Mouse (Mus musculus) liver, adult 2 months (tissue): ENCODE results near the gene Gm29094. TPM values are rescaled to one million over a fixed set of nuclear protein-coding genes. Genes with fewer than 3 reads are reported as not detected.

Experiments used
- DNase-seq: peaks from one replicate; pipeline ENCODE4 v3.0.0-alpha.2; 2011; ENCODE audit warnings: low read depth, low spot score; ENCODE audit errors: extremely low read depth
- H3K27ac ChIP-seq: fragments of 200-500 bp; replicated peaks from 2 replicates; pipeline ENCODE4 v1.5.1; 2012; ENCODE audit warnings: low read depth, mild to moderate bottlenecking, control low read depth, inconsistent platforms, low read length; ENCODE audit not compliant: insufficient read depth
- H3K27me3 ChIP-seq: fragments of 200-500 bp; 2 replicates; pipeline ENCODE4 v1.6.1; 2012; ENCODE audit warnings: mild to moderate bottlenecking, moderate library complexity, low read length, inconsistent platforms; ENCODE audit not compliant: control insufficient read depth, insufficient read depth
- H3K36me3 ChIP-seq: fragments of 200-500 bp; 2 replicates; pipeline ENCODE4 v1.6.1; 2012; ENCODE audit warnings: low read length, inconsistent platforms; ENCODE audit not compliant: control insufficient read depth, insufficient read depth
- H3K4me1 ChIP-seq: fragments of 200-500 bp; 2 replicates; pipeline ENCODE4 v1.6.1; 2011; ENCODE audit warnings: low read length; ENCODE audit not compliant: control insufficient read depth, insufficient read depth
- H3K4me3 ChIP-seq: fragments of 200-500 bp; 2 replicates; pipeline ENCODE4 v1.5.1; 2011; ENCODE audit warnings: low read depth, mild to moderate bottlenecking, control low read depth, low read length, moderate library complexity; ENCODE audit not compliant: insufficient read depth
- H3K79me2 ChIP-seq: fragments of 200-500 bp; 2 replicates; pipeline ENCODE4 v1.6.1; 2012; ENCODE audit warnings: inconsistent platforms, mild to moderate bottlenecking, low read length, moderate library complexity; ENCODE audit not compliant: control insufficient read depth, insufficient read depth
- H3K9ac ChIP-seq: fragments of 200-500 bp; 2 replicates; pipeline ENCODE4 v1.6.1; 2012; ENCODE audit warnings: low read depth, mild to moderate bottlenecking, control low read depth, inconsistent platforms, low read length
- CTCF ChIP-seq: fragments of 200-500 bp; IDR thresholded peaks from 2 replicates; pipeline ENCODE4 v1.5.1; 2011; ENCODE audit warnings: low read depth, low read length, control low read depth
- POLR2A ChIP-seq: fragments of 200-500 bp; IDR thresholded peaks from 2 replicates; pipeline ENCODE4 v1.6.1; 2011; ENCODE audit warnings: low read length, control low read depth; ENCODE audit not compliant: insufficient read depth; ENCODE audit errors: extremely low read depth
- WGBS: fragments of 180-500 bp; shearing (Covaris S2); methylation state at CpG from one replicate; pipeline ENCODE4 v1.1.7; 2018; 5-methylcytosine and 5-hydroxymethylcytosine counted together
- polyA plus RNA-seq: library from polyadenylated mRNA; depleted of rRNA; stranded (reverse); fragments of >200 nt; gene quantifications from 2 replicates; pipeline ENCODE4 v1.2.3, GENCODE M21; 2012; rRNA removed
- total RNA-seq: library from RNA; depleted of rRNA; stranded (reverse); fragments of >200 nt; gene quantifications from 2 replicates; pipeline ENCODE4 v1.2.3, GENCODE M21; 2014; rRNA removed

The Gm29094 gene
- total and polyA plus RNA-seq, 2 experiments: not detected

GRCm38 (mm10) chr9:89253400-89253799, 54.2 kb downstream of the Gm29094 start:
- no peaks in the 10 kb centered on the region for H3K4me1 ChIP-seq
- no peak for TF ChIP-seq POLR2A
- TF ChIP-seq CTCF: no peak
- 59% methylated on average over 2 of the region's 2 CpGs for WGBS
- no peak overlapping the region for H3K9ac ChIP-seq
- no peak overlapping the region for H3K4me3 ChIP-seq
- no peaks in the 10 kb centered on the region for H3K79me2 ChIP-seq
- no peaks in the 10 kb centered on the region for H3K27me3 ChIP-seq
- H3K27ac ChIP-seq: no peak overlapping the region
- DNase-seq: no peak
- peaks cover 4% of the 10 kb centered on the region; the same call in 1 of the 2 replicates for H3K36me3 ChIP-seq

DNA sequence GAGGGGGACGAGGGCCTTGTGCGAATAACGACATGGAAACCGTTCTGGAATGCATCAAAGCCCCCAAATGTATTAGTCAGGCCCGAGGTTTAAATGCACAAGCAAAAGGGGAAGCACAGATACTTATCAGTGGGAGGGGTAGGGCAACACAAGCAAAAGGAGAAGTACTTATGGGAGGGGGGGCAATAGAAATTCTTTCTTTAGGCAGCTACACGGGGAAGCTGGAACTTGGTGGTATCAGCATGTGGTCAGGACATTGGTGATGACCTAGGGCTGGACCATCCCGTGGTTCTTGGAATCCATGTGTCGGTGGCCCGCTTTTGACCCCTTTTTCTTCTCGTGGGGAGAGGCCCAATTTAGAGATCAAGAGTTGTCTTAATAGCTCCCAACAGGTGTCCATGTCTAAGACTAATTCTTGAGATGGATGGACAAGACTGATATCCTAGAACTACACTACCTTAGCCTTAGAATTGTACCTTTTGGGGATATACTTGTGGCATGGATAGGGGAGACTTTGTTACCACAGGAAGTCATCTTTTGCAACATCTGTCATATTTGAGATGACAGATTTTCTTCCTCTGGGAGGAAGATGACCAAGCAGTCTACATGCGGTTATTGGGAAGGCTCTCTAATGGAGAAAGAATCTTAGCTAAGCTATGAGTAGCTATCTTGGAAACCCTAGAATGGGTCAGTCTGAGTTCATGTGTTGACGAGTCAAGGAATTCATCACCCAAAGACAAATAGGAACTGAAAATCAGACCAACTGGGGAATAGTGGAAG, 57.6 kb downstream of the Gm29094 start:
- H3K9ac ChIP-seq: no peak overlapping the region
- H3K4me3 ChIP-seq: no peak overlapping the region
- no peaks in the 10 kb centered on the region for H3K4me1 ChIP-seq
- 87% methylated on average over 12 of the region's 12 CpGs for WGBS
- peaks cover 2% of the 10 kb centered on the region; the same call in 1 of the 2 replicates for H3K36me3 ChIP-seq
- H3K27ac ChIP-seq: no peak overlapping the region
- TF ChIP-seq CTCF (no peak), POLR2A (no peak)
- no peaks in the 10 kb centered on the region for H3K27me3 ChIP-seq
- peak; percentile 19 for DNase-seq
- no peaks in the 10 kb centered on the region for H3K79me2 ChIP-seq

DNA sequence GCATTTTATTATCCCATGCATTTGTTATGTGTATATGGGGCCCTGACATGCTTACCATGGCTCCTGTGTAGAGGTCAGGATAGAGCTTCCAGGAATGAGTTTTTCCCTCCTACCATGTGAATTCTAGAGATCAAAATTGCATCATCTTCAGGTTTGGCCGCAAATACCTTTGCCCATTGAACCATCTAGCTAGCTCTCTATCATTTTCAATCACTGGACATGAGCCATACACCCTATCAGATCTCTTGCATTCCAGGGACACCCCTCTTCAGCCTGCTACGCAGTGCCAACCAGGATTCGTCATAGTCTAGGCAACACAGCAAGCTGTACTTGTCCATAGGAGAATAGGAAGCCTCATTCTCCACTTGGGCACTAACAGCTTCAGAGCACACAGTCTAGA, 64.8 kb downstream of the Gm29094 start:
- peak overlapping the region; percentile 51 for H3K27ac ChIP-seq
- 22% methylated on average over 3 of the region's 3 CpGs for WGBS
- peak; percentile 95 for DNase-seq
- H3K4me1 ChIP-seq: peaks cover 8% of the 10 kb centered on the region
- no peaks in the 10 kb centered on the region for H3K36me3 ChIP-seq
- no peak for TF ChIP-seq POLR2A
- TF ChIP-seq CTCF: no peak
- H3K4me3 ChIP-seq: no peak overlapping the region
- H3K79me2 ChIP-seq: no peaks in the 10 kb centered on the region
- H3K9ac ChIP-seq: no peak overlapping the region
- H3K27me3 ChIP-seq: no peaks in the 10 kb centered on the region

- Histone ChIP-seq H3K4me1 (peaks cover 8% of the 10 kb centered on the region), H3K79me2 (no peaks in the 10 kb centered on the region), H3K9ac (no peak overlapping the region), H3K36me3 (no peaks in the 10 kb centered on the region), H3K4me3 (no peak overlapping the region), H3K27ac (peak overlapping the region; percentile 55), H3K27me3 (no peaks in the 10 kb centered on the region)
- peak; percentile 91 for DNase-seq
- TF ChIP-seq POLR2A (no peak), CTCF (no peak)
- 13% methylated on average over 1 of the region's 1 CpGs for WGBS
These were observed 65.4 kb downstream of the Gm29094 start for GRCm38 (mm10) chr9:89264571-89264970.

Other genes starting within 250 kb of the Gm29094 start
- gene Bcl2a1a, start 242.5 kb upstream of the Gm29094 start, total RNA-seq: 1.1 and 2.1 TPM in 2 replicates
- 0.16 TPM in 1 of 2 replicates, not detected in the other for gene Bcl2a1a, start 242.5 kb upstream of the Gm29094 start, polyA plus RNA-seq
- not detected in 2 replicates for gene Trim43b, start 106.5 kb upstream of the Gm29094 start, total RNA-seq
- gene Trim43b, start 106.5 kb upstream of the Gm29094 start, polyA plus RNA-seq: 0.04 TPM in 1 of 2 replicates, not detected in the other
- gene Bcl2a1b, start 170 bp upstream of the Gm29094 start, total RNA-seq: 1.8 and 3.8 TPM in 2 replicates
- 0.31 and 0.56 TPM in 2 replicates for gene Bcl2a1b, start 170 bp upstream of the Gm29094 start, polyA plus RNA-seq
- 60.2 and 73.8 TPM in 2 replicates for gene Mthfs, start 11.3 kb downstream of the Gm29094 start, total RNA-seq
- 33.1 and 33.4 TPM in 2 replicates for gene Mthfs, start 11.3 kb downstream of the Gm29094 start, polyA plus RNA-seq